Mouse (Mus musculus): ENCODE data around the gene Olfr1396.
"Not testable (repeated sequence)": the region's sequence is repeated elsewhere in the genome, so short reads cannot be mapped to it uniquely, and the experiment has no call there.

Olfr1396 gene

DNA sequence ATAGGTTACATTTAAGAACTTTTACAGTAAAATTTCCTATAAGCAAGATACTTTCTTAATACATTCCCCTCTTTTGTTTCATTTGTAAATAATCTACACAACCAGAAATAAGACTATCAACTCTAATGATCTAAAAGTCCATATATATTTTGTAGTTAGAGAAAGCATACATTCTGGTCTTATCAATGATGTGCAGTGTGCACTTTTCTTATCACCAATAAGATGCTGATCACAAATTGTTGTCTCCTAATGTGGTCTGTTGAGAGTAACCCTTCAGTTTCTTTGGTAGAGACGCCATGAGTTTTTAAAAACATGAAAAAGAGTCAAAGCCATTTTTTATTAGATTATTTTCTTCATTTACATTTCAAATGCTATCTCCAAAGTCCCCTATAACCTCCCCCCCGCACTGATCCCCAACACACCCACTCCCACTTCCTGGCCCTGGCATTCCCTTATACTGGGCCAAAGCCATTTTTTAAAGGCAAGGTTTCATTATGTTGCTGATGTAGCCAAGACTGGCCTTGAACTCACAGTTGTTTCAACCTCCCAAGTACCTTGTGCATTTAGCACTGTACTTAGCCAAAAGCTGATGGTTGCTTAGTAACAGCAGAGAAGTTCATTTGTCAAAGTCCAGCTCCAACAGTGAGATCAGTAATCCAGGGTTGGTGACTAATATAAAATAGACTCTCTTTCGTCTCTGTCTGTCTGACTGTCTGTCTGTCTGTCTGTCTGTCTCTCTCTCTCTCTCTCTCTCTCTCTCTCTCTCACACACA, 24.8 kb downstream of the Olfr1396 start:
- no peak for DNase-seq

DNA sequence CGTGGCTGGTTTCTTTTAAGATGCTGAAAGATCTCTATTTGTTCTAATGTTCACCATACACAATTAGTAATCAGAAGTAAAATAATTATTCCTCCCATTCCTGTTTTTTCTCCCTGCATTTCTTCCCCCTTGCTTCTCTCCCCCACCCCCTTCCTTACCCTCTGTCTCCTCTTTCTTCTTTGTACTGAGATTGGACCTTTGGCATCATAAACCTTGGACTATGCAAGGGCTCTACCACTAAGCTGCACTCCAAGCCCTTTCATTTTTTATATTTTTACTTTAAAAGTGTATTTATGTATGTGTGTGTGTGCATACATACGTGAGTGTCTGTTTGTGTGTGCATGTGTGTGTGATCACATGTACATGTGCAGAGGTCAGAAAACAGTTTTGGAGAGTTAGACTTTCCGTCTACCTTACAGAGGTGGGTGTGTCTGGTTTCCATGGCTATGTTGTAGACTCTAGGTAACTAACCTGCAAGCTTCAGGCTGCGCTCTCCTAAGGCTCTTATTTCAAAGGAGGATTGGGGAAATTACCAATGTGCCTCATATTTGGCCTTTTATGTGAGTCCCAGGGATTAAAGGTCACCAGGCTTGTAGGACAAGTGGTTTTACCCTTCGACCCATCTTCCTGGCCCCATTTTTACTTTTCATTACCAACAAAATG, 25.6 kb downstream of the Olfr1396 start:
- no peak for DNase-seq

DNA sequence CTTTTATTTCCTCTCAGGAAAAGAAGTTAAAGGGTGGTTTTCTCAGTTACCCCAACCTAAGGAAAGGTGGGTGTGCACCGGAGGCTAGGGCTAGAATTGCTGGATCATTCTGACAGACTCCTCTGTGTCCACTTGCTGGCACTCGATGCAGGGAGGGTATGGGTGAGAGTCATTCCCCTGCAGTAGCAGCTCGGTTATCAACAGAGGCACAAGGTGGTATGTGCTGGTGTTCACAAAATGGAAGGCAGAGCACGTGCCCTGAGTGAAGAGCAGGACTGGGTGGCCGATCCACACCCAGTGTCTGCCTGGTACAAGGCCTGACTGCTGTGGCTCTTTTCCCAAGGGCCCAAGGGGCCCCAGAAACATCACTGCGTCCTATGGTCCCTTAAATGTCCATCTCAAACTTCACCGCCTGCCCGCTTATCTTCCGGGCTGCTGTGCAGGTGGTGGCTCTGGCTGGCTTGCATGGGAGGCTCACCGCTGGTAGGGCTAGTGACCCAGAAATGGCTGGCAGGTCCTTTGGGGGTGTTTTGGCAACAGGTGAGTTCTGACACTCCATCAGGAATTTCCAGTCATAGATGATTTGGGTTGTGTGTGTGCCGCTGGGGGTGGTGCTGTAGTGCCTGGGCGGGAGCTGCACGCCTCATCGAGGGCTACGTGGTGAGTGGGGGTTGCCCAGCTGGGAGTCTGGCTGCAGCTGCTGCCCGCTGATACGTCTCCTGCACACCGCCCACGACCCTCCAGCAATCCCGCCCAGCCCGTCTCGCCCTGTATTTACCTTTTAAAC, 26.7 kb downstream of the Olfr1396 start:
- DNase-seq: no peak

DNA sequence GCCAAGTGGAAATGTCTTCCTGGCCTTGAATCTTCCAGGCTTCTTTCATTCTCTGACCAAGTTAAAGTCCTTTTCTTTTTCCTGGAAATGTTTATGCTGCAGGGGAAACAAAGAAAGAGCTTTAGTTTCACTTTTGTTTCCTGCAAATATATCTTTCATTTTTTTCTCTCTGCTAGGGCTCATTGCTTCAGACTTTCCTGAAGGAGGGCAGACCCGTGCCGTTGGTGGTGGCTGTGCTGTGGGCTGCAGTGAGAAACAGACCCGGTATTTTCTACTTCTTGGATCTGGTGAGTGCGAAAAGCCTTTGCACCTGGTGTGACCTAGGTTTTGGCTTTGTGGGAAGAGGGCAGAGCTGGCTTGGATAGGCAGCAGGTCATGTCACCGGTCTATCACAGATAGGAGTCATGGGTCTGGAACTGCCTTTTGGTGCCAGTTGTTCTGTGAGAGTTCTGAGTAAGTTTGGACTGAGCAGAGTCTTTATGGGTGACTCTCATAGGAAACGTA, 27.8 kb downstream of the Olfr1396 start:
- DNase-seq: no peak

DNA sequence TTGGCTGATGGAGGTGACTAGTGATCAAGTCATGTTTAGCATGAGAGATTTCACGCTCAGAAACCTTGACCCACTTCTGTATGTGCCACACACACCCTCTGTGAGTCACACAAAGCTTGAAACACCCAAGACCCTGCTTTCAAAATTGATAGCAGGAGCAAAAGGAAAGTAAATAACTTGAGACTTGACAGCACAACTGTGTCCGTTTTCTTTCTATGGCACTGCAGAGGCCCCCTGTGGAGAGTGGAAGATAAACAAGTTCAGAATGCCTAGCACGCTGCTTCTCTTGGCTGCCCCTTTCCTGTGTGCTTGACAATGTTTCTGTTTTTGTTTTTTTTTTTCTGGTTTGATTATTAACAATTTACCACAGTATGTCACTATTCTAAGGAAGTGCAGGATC, 29.8 kb downstream of the Olfr1396 start:
- DNase-seq: no peak

DNA sequence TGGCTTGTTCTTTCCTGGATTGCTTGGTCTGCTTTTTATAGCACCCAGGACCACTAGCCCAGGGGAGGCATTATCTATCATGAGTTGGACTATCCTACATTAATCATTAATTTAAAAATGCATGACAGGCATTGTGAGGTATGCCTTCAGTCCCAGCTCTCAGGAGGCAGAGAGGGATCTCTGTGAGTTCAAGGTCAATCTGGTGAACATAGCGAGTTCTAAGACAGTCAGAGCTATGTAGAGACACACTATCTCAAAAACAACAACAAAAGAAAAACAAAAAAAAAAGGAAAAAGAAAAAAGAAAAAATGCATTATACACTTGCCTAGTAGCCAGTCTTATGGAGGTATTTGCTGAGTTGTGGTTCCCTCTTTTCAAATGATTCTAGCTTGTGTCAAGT, 30.3 kb downstream of the Olfr1396 start:
- DNase-seq: no peak

DNA sequence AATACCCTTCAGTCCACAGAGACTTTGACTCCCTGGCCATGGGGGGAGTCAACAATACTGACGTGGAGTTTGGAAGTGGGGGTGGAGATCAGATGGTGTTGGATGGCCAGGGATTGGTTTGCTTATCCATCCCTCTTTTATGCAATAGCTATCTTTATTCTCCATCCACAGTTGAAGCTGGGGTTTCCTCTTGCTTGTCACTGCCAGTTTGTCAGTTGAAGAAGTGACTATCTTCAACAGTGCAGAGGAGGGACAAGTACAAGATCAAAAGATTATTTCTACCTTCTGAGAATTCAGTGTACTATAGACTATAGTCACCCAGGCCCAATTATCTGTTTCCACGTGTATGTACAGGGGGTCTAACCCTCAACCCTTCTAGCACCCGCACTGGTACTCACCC, 30.9 kb downstream of the Olfr1396 start:
- no peak for DNase-seq

DNA sequence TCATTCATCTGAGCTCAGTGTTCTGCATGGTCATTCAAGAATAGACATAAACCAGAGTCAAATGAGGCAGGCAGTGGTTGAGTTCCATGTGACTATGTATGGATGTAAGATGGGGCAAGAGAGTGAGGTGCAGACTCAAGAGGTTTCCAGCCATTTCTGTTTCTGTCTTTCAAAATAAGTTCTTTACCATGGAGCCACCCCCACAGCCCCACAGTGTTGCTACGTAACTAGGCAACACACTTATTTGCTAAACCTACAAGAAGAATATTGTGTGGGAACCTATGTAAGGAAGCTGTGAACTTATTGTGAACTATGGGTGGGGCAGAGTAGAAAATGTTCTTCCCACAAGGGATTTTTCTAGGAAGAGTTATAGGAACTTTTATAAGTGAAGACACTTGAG, 31.5 kb downstream of the Olfr1396 start:
- no peak for DNase-seq

DNA sequence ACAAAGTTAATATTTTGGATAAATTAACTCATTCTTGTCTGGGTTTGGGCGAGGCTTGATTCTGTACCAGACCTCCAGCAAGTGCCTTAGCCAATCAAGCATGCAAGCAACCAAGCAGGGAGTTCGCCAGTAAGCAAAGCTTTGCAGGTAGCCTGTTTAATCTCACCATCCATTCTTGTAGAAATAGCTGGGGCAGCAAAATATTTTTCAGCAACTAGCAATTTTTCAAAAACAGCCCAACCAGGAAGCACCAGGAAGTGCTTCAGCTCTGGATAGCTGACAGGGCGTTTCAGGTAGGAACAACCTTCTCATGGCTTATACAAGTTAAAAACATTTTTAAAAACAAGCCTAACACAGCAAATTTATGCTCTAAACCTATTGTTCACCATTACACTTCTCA, 32.8 kb downstream of the Olfr1396 start:
- peak; percentile 40 for DNase-seq

DNA sequence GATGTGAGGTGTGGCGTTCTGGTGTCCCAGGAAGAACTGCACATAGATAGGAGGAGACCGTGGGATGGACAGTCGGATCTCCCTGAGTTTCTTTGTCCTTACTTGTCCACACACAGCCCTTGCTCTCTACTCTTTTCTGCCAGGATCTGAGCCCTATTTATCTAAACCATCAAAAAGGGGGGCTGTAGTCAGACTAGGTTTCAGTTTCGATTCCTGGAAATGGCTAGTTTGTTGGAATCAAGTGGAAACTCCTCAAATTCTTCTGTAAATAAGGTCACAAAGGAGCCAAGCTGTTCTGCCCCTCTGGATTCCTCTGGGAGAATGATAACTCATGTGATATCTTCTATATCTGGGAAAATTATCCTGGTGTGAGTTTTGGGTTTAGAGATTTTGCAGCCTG, 33.3 kb downstream of the Olfr1396 start:
- DNase-seq: peak; percentile 30

DNA sequence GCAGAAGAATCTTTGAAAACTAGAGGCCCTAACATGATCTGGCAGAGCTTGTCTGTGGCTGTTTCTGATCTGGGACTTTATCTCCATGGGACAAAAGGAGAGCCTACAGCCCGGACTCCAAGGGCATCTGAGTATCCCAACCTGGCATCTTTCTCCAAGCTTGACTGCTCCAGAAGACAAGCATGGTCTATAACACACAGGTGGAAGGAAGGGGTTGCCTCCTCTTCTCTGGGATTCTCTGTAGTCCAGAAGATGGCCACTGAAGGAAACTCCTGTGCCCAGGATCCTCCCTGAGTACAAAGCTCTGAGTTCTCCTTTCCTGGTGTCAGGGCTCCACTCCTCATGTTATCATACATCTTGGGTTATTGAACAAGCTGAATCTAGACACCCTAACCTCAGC, 34.0 kb downstream of the Olfr1396 start:
- DNase-seq: no peak

DNA sequence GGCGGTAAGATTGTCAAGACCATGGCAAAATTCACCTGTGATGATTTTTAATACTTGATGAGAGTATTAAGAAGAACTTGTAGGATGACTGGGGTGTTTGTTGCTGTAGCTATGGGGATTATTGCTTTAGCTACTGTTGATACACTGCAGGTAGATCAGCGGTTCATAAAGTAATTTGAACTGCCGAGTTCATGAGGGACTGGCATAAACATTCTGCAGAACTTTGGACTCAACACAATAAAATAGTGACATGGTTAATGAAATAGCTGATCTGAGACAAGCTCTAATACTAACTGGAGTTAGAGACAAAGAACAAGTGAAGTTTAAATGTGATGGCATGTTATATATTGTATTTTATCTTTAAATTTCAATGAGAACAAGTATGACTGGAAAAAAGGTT, 36.0 kb downstream of the Olfr1396 start:
- DNase-seq: no peak

DNA sequence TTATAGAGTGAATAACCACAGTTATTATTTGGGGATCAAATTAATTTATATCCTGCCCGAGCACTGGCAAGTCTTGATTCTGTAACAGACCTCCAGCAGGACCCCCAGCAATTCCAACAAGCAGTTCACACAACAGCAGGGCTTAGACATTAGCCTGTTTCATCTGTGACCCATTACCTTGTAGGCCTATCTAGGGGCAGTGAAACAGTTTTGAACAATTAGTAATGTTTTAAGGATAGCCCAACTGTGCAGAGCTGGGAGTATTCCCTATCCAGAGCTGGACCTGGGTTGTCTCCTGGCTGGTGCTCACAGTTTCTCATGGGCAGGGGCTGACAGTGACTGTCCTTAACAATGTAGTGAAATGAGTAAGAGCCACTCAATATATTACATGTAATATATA, 37.7 kb downstream of the Olfr1396 start:
- no peak for DNase-seq

DNA sequence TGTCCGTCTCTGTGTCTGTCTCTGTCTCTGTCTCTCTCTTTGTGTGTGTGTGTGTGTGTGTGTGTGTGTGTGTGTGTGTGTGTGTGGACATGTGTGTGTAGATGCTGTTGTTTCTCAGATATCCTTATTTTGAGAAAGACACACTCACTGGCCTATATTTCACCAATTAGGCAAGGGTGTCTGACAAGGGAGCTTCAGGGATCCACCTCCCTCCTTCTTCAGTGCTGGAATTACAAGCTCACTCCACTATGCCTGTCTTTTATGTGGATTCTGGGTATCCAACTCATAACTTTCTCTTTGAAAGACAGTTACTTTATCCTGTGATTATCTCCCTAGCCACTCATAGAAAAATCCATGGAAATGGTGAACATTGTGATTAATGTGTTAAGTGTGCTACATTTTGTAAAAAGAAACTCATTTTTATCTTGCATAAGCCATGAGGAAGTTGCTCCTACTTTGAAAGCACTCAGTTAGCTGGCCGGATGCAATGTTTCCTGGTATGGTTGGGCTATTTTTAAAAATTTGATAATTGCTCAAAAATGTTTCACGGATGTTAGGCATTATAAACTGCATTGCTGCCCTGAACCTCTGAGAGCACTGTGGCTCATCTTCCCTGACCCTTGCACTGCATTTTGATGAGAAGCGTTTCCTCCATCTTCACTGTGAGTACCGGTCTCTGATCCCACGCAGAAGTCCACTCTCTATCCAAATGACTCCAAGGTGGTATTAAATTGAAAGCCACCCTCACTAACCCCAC, 38.5 kb downstream of the Olfr1396 start, which contains the start of gene Ifi47:
TSS of gene Ifi47 (plus strand) at position 587 of the 757 bp plus-strand sequence.
- peak; percentile 57 for DNase-seq

DNA sequence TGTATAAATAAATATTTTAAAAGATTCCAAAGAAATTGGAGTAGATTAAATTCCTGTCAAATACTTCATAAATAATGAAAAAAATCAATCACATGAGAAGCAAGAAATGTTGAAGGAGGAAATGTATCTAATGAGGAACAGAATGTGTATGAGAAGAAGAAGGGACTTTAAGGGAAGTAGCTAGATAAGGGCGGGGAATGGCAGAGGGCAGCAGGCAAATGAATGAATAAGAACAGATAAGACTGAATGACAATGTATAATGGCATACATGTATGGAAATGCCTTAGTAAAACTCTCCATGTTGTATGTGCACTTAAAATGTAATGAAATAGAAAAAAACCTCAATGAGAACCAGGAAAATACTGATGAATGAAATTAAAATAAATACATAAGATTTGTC, 46.3 kb downstream of the Olfr1396 start:
- DNase-seq: no peak

DNA sequence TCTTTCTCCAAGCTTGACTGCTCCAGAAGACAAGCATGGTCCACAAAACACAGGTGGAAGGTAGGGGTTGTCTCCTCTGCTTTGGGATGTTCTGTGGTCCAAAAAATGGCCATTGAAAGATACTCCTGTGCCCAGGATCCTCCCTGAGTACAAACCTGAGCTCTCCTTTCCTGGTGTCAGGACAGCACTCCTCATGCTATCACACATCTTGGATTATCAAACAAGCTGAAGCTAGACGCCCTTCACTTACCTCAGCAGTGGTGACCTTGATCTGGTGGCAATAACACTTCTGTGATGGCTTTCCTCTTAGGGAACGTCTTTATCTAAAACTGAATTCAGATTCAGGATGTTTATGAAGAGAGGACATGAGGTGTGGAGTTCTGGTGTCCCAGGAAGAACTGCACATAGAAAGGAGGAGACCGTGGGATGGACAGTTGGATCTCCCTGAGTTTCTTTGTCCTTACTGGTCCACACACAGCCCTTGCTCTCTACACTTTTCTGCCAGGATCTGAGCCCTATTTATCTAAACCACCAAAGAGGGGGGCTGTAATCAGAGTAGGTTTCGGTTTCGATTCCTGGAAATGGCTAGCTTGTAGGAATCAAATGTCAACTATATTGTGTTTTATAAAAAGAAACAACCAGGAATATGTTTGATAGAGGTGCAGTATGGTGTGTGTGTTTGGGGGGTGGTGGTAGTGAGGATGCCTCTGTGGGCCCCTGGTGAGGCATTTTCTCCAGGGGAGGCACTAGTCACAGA, 50.8 kb downstream of the Olfr1396 start, which contains the start of gene Tgtp2:
TSS of gene Tgtp2 (minus strand) at position 494 of the 757 bp plus-strand sequence.
- not testable (repeated sequence) for DNase-seq

DNA sequence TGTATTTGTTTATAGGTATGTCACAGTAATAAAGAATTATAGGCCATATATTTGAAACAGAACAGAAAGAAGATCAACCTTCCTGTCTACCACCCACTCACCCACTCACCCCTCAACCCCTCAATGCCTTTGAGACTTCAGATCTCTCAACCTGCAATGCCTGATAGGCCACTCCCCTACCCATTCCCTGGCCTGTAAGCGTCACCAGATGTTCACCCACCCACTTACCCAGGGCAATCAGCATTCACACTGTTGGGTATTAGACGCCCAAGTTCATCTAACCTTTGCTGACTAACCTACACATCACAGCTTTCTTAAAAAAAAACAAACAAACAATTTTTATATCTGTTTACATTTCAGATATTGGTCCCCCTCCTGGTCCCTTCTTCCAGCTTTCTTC, 52.8 kb downstream of the Olfr1396 start:
- DNase-seq: not testable (repeated sequence)

DNA sequence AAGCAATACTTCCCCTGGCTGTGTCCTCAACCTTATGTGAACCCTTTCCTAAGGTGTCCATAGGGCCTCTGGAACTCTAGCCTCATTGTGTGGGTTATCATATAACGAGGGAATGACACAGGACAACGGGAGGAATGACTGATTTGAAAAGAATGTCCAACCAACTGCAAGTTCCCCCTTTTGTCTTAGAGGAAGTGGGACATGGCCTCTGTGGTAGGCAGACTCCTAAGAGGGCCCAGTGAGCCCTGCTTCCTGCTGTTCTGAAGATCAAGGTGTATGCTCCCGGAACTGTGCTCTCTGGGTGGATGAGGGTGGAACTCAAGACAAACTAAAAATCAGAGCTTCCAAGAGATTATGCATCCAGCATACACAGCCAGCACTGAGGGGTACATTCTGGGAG, 54.6 kb downstream of the Olfr1396 start:
- DNase-seq: not testable (repeated sequence)
